ENCODE assay signal across 8 mouse cellular contexts in the genomic region with DNA sequence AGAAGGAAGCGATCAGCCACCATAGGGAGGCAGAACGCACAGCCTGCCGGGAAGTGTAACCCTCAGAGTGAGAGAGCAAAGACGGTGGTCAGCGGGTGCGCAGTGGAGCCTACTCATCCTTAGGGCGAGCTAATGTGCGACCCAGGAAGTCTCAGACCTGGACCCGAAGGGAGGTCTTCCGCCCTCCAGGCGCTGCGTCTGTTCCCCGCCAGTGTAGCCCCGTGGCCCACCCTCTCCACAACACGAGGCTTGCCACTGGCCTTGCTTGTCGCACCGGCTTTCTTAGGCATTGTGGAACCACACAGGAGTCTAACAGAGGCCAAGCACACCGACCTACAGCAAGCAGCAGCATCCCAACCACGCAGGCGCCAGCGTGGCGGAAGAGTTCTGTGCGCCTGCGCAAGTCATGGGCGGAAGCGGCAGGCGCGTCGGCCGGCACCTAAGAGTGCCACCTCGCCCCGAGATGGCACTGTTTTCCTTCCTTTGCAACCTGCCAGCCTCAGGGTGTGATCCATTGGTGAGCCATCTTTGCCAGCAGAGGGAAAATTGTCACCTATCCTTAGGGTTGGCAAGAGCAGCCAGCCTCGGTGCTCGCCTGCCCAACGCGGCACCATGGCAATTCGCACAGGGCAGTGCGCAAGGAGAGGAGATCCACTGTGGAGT. TPM values are rescaled to one million over a fixed set of nuclear protein-coding genes. Genes with fewer than 3 reads are reported as not detected.
DNase-seq lines count a peak whose midpoint lies in the region; ATAC-seq and TF ChIP-seq lines count a peak whose summit lies in the region.

Gene 3110040N11Rik, minus strand, starts transcription at position 384 of the 663 bp plus-strand sequence.

- peak within 1 kb of the TSS; percentile 82 for H3K4me2 ChIP-seq in embryonic facial prominence, embryonic 15.5 days (replicated peaks)
- H3K4me2 ChIP-seq in limb, embryonic 14.5 days (replicated peaks; ENCODE audit: low read depth, low read length, severe bottlenecking) = peak within 1 kb of the TSS; percentile 82
- peak within 1 kb of the TSS; percentile 83 for H3K4me2 ChIP-seq in midbrain, postnatal 0 days (ENCODE audit: low read depth, low read length, poor library complexity, severe bottlenecking)

- under 1% methylated on average over 38 of the region's 38 CpGs for WGBS in bone marrow, adult 2 months
- under 1% methylated on average over 38 of the region's 38 CpGs for WGBS in embryonic facial prominence, embryonic 15.5 days
- under 1% methylated on average over 38 of the region's 38 CpGs for WGBS in limb, embryonic 14.5 days
- under 1% methylated on average over 38 of the region's 38 CpGs for WGBS in midbrain, postnatal 0 days

- H3K36me3 ChIP-seq in embryonic facial prominence, embryonic 15.5 days = peaks cover 18% of the 10 kb centered on the region
- H3K36me3 ChIP-seq in limb, embryonic 14.5 days (ENCODE audit: control insufficient read depth, insufficient read depth, low read length) = peaks cover 14% of the 10 kb centered on the region
- peaks cover 13% of the 10 kb centered on the region; the same call in 1 of the 2 replicates for H3K36me3 ChIP-seq in midbrain, postnatal 0 days (ENCODE audit: insufficient read depth, low read length)

- H3K4me3 ChIP-seq in bone marrow, adult 2 months (replicated peaks; ENCODE audit: control insufficient read depth, low read depth, low read length) = peak within 1 kb of the TSS; percentile 96
- peak within 1 kb of the TSS; percentile 69 for H3K4me3 ChIP-seq in embryonic facial prominence, embryonic 15.5 days (replicated peaks)
- H3K4me3 ChIP-seq in limb, embryonic 14.5 days (replicated peaks; ENCODE audit: low read length) = peak within 1 kb of the TSS; percentile 52
- H3K4me3 ChIP-seq in midbrain, postnatal 0 days (ENCODE audit: low read depth, low read length) = peak within 1 kb of the TSS; percentile 52

- peak; percentile 92 for TF ChIP-seq POLR2A in bone marrow, adult 2 months (IDR thresholded peaks at IDR 0.05; ENCODE audit: borderline replicate concordance, control insufficient read depth, low read depth, low read length)
- TF ChIP-seq POLR2A in limb, embryonic 14.5 days (IDR thresholded peaks at IDR 0.05; ENCODE audit: borderline replicate concordance, extremely low read depth, insufficient read depth, insufficient read length) = peak; percentile 84; the same call in 1 of the 2 replicates

- no peaks in the 10 kb centered on the region for H3K9me3 ChIP-seq in embryonic facial prominence, embryonic 15.5 days (replicated peaks)
- no peaks in the 10 kb centered on the region for H3K9me3 ChIP-seq in limb, embryonic 14.5 days (ENCODE audit: control insufficient read depth, low read length)
- H3K9me3 ChIP-seq in midbrain, postnatal 0 days (ENCODE audit: low read length) = no peaks in the 10 kb centered on the region

- peak within 1 kb of the TSS; percentile 80 for H3K9ac ChIP-seq in embryonic facial prominence, embryonic 15.5 days
- H3K9ac ChIP-seq in limb, embryonic 14.5 days (ENCODE audit: low read depth, low read length, severe bottlenecking) = peak within 1 kb of the TSS; percentile 78
- H3K9ac ChIP-seq in midbrain, postnatal 0 days (replicated peaks; ENCODE audit: low read length, poor library complexity, severe bottlenecking) = peak within 1 kb of the TSS; percentile 81

- peak within 1 kb of the TSS; percentile 95 for H3K27ac ChIP-seq in bone marrow, adult 2 months (ENCODE audit: control insufficient read depth, insufficient read depth, low read depth, low read length, poor library complexity)
- H3K27ac ChIP-seq in embryonic facial prominence, embryonic 15.5 days (replicated peaks) = peak within 1 kb of the TSS; percentile 99
- peak within 1 kb of the TSS; percentile 97 for H3K27ac ChIP-seq in limb, embryonic 14.5 days (replicated peaks; ENCODE audit: low read depth, low read length)
- peak within 1 kb of the TSS; percentile 99 for H3K27ac ChIP-seq in midbrain, postnatal 0 days (ENCODE audit: low read depth, low read length)

- TF ChIP-seq CTCF in bone marrow, adult 2 months (IDR thresholded peaks at IDR 0.05; ENCODE audit: control insufficient read depth, insufficient read depth, low read length) = peak; percentile 74
- TF ChIP-seq CTCF in midbrain, postnatal 0 days (IDR thresholded peaks at IDR 0.05) = peak; percentile 82

- peak; percentile 91 for ATAC-seq in embryonic facial prominence, embryonic 15.5 days (ENCODE audit: insufficient number of reproducible peaks, low FRiP score, low TSS enrichment, low read depth)
- peak; percentile 92 for ATAC-seq in limb, embryonic 14.5 days (ENCODE audit: low FRiP score, low read depth)
- ATAC-seq in midbrain, postnatal 0 days (ENCODE audit: low FRiP score) = peak; percentile 94

- peak; percentile 95 for DNase-seq in 416B (ENCODE audit: low read depth)
- peak; percentile 77 for DNase-seq in heart, adult 8-10 months (ENCODE audit: low spot score)
- peak; percentile 80 for DNase-seq in kidney, adult 9 months
- peak; percentile 89 for DNase-seq in limb, embryonic 14.5 days (ENCODE audit: low spot score)
- DNase-seq in midbrain, postnatal 0 days (ENCODE audit: low spot score) = peak; percentile 96
- DNase-seq in spleen, postnatal 14 days (ENCODE audit: low spot score in 2 of 2) = peak; percentile 59 to 70

- H3K27me3 ChIP-seq in embryonic facial prominence, embryonic 15.5 days = no peaks in the 10 kb centered on the region
- H3K27me3 ChIP-seq in limb, embryonic 14.5 days (ENCODE audit: control insufficient read depth, insufficient read depth, low read length) = no peaks in the 10 kb centered on the region
- no peaks in the 10 kb centered on the region for H3K27me3 ChIP-seq in midbrain, postnatal 0 days (ENCODE audit: insufficient read depth, low read length)

- H3K4me1 ChIP-seq in bone marrow, adult 2 months (ENCODE audit: control insufficient read depth, insufficient read depth, low read length) = peaks cover 1% of the 10 kb centered on the region; the same call in 1 of the 2 replicates
- H3K4me1 ChIP-seq in embryonic facial prominence, embryonic 15.5 days = peaks cover 10% of the 10 kb centered on the region
- H3K4me1 ChIP-seq in limb, embryonic 14.5 days (ENCODE audit: control insufficient read depth, insufficient read depth, low read length) = peaks cover 8% of the 10 kb centered on the region
- no peaks in the 10 kb centered on the region for H3K4me1 ChIP-seq in midbrain, postnatal 0 days (ENCODE audit: insufficient read depth, low read length)

RNA-seq across cellular contexts. Expression of gene 3110040N11Rik, which starts in this region (rescaled TPM):
- polyA plus RNA-seq in bone marrow, adult 2 months (2011; ENCODE audit: insufficient read depth, insufficient read length, low replicate concordance, missing spikeins) = 12.1 and 13.9 TPM in 2 replicates
- polyA plus RNA-seq in embryonic facial prominence, embryonic 15.5 days (2015; fragmentation: Nextera tagmentation; extraction: Ambion mirVana) = 57.7 and 59.7 TPM in 2 replicates
- total RNA-seq in heart, adult 8-10 months (2022) = 10 to 100 TPM; 29.1 to 34.0 (median 32.1) TPM
- polyA plus RNA-seq in limb, embryonic 14.5 days (2012; rRNA removed) = 41.3 and 52.9 TPM in 2 replicates
- polyA plus RNA-seq in limb, embryonic 14.5 days (2014; fragmentation: Nextera tagmentation; extraction: Ambion mirVana) = 54.7 and 63.5 TPM in 2 replicates
- 34.7 and 48.7 TPM in 2 replicates for total RNA-seq in midbrain, postnatal 0 days (2014; rRNA removed)
- 51.3 and 54.6 TPM in 2 replicates for polyA plus RNA-seq in midbrain, postnatal 0 days (2015; fragmentation: Nextera tagmentation; extraction: Ambion mirVana)

Comparison
In these comparisons a context has a peak if more than half of its experiments do, and no peak if none do; other contexts are left out.
1. Peak in every context shown above with its lines: DNase-seq, ATAC-seq, H3K4me3 ChIP-seq and H3K27ac ChIP-seq.